Mouse (Mus musculus) testis, adult 2 months (tissue): Measurements from ENCODE around the gene Atg101. TPM values are rescaled to one million over a fixed set of nuclear protein-coding genes. Genes with fewer than 3 reads are reported as not detected.

ENCODE experiments used
- H3K27ac ChIP-seq: fragments of 200-500 bp; 2 replicates; pipeline ENCODE4 v1.5.1; 2012; ENCODE audit warnings: low read depth, low read length; ENCODE audit not compliant: control insufficient read depth, insufficient read depth
- H3K27me3 ChIP-seq: fragments of 200-500 bp; 2 replicates; pipeline ENCODE4 v1.6.1; 2012; ENCODE audit warnings: mild to moderate bottlenecking, low read length, moderate library complexity; ENCODE audit not compliant: control insufficient read depth, insufficient read depth
- H3K36me3 ChIP-seq: fragments of 200-500 bp; 2 replicates; pipeline ENCODE4 v1.6.1; 2012; ENCODE audit warnings: mild to moderate bottlenecking, low read length; ENCODE audit not compliant: control insufficient read depth, insufficient read depth
- H3K4me1 ChIP-seq: fragments of 200-500 bp; 2 replicates; pipeline ENCODE4 v1.6.1; 2012; ENCODE audit warnings: low read length; ENCODE audit not compliant: control insufficient read depth, insufficient read depth
- H3K4me3 ChIP-seq: fragments of 200-500 bp; 2 replicates; pipeline ENCODE4 v1.5.1; 2012; ENCODE audit warnings: low read depth, mild to moderate bottlenecking, low read length, moderate library complexity, mixed read lengths; ENCODE audit not compliant: control insufficient read depth
- CTCF ChIP-seq: fragments of 200-500 bp; IDR thresholded peaks from 2 replicates; pipeline ENCODE4 v1.5.1; 2012; ENCODE audit warnings: low read depth, mild to moderate bottlenecking, inconsistent platforms, low read length, moderate library complexity; ENCODE audit not compliant: control insufficient read depth, insufficient read depth, insufficient replicate concordance
- POLR2A ChIP-seq: fragments of 200-500 bp; IDR thresholded peaks from 2 replicates; pipeline ENCODE4 v1.6.1; 2012; ENCODE audit warnings: low read depth, mild to moderate bottlenecking, inconsistent platforms, low read length, moderate library complexity; ENCODE audit not compliant: control insufficient read depth
- polyA plus RNA-seq: library from polyadenylated mRNA; depleted of rRNA; stranded (reverse); fragments of >200 nt; gene quantifications from 2 replicates; pipeline ENCODE4 v1.2.3, GENCODE M21; 2012

The Atg101 gene
- polyA plus RNA-seq, 1 experiment, result 17.5 TPM

DNA sequence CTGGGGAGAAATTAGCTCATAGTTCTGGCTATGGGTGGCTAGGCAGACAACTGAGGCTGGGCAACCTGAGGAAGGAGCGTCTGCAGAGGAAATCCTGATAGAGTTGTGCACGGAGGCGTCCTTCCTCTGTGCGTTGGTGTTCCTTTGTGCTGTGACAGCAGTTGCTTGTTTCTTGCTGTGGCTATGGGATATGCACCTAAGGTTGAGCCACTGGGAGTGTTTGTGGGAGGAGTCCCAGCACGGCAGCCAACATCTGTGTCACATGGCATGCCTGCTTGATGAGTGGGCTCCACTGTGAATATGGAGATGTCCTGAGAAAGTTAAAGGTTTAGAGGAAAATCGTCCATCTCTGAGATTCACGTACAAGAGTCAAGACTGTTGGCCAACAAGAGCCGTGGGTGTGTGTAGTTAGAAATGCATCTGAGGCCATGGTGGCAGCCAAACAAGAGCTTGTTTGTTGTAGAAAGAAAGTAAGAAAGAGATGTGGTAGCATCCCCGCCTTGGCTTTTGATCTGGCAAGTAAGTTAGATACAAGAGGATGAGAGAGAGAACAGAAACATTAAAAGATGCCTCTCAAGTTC is 33.8 kb upstream of the Atg101 start:
- no peaks in the 10 kb centered on the region for H3K36me3 ChIP-seq
- H3K4me3 ChIP-seq, result no peak overlapping the region
- H3K27ac ChIP-seq, result no peak overlapping the region
- H3K27me3 ChIP-seq, result no peaks in the 10 kb centered on the region
- peaks cover 23% of the 10 kb centered on the region for H3K4me1 ChIP-seq
- no peak for TF ChIP-seq POLR2A
- no peak for TF ChIP-seq CTCF

- Histone ChIP-seq H3K36me3 (no peaks in the 10 kb centered on the region), H3K4me1 (peaks cover 17% of the 10 kb centered on the region), H3K27ac (no peak overlapping the region), H3K27me3 (no peaks in the 10 kb centered on the region), H3K4me3 (no peak overlapping the region)
- TF ChIP-seq CTCF (no peak), POLR2A (no peak)
Observed at GRCm38 (mm10) chr15:101251930-101252329, 32.1 kb upstream of the Atg101 start.

DNA sequence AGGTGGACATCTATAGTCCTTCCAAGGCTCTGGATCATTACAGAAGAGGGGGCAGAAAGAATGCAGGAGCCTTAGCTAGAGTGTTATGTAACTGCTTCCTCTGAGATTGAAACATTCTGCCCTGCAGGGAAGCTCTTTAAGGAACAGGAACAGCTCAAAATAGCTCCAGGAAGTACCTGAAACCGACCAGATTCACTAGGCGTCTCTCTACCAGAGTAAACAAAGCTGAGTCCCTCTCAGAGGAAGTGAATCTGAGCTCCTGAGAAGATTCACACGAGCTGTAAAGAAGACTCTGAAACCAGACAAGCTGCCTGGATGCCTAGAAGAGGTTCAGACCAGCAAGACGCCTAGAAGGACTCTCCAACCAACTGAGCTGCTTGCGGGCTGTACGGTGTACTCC is 31.5 kb upstream of the Atg101 start:
- H3K27ac ChIP-seq, result no peak overlapping the region
- H3K27me3 ChIP-seq, result no peaks in the 10 kb centered on the region
- TF ChIP-seq POLR2A, result no peak
- TF ChIP-seq CTCF, result no peak
- peaks cover 14% of the 10 kb centered on the region for H3K4me1 ChIP-seq
- H3K4me3 ChIP-seq, result no peak overlapping the region
- H3K36me3 ChIP-seq, result no peaks in the 10 kb centered on the region

GRCm38 (mm10) chr15:101253563-101253885 is 30.5 kb upstream of the Atg101 start:
- no peaks in the 10 kb centered on the region for H3K27me3 ChIP-seq
- no peak overlapping the region for H3K27ac ChIP-seq
- no peaks in the 10 kb centered on the region for H3K36me3 ChIP-seq
- TF ChIP-seq POLR2A, result no peak
- TF ChIP-seq CTCF, result no peak
- peaks cover 14% of the 10 kb centered on the region for H3K4me1 ChIP-seq
- H3K4me3 ChIP-seq, result peak overlapping the region; percentile 33

- Histone ChIP-seq H3K27me3 (no peaks in the 10 kb centered on the region), H3K4me1 (peaks cover 14% of the 10 kb centered on the region), H3K4me3 (peak within 1 kb of the TSS; percentile 71), H3K27ac (no peak within 1 kb of the TSS), H3K36me3 (no peaks in the 10 kb centered on the region)
- TF ChIP-seq CTCF (no peak), POLR2A (no peak)
Observed at GRCm38 (mm10) chr15:101253886-101254795, 29.9 kb upstream of the Atg101 start, which contains the start of gene Nr4a1. Nr4a1 (plus strand) TSS chr15:101254269.

GRCm38 (mm10) chr15:101255842-101256462 is 28.1 kb upstream of the Atg101 start:
- no peak overlapping the region for H3K4me3 ChIP-seq
- TF ChIP-seq CTCF (no peak), POLR2A (no peak)
- no peak overlapping the region for H3K27ac ChIP-seq
- peaks cover 14% of the 10 kb centered on the region for H3K4me1 ChIP-seq
- H3K27me3 ChIP-seq, result no peaks in the 10 kb centered on the region
- no peaks in the 10 kb centered on the region for H3K36me3 ChIP-seq
